Mouse (Mus musculus): ENCODE measurements around the gene Cyp4f39. TPM values are rescaled to one million over a fixed set of nuclear protein-coding genes. Genes with fewer than 3 reads are reported as not detected.

The Cyp4f39 gene
- polyA plus RNA-seq, 1 experiment from 2014 or later: 0.52 TPM

DNA sequence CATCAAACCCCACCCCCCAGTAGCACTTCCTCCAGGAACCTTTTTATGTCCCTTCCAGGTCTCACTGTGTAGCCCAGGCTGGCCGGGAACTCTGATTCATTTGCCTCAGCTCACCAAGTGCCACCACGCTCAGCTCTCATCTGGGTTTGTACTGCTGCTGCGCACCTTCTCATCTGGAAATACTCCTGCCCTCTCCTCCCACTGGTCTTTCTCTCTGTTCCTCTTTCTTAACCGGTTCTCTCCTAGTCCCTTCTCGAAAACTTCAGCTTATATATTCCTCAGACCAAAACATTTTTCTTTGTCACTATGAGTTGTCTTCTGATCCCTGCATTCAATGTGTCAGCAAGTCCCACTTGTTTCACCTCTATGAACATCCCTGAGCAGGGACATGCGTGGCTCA lies 9.3 kb upstream of the Cyp4f39 start:
- H3K36me3 ChIP-seq: no peaks in the 10 kb centered on the region
- H3K27me3 ChIP-seq (ENCODE audit: insufficient read depth, poor library complexity, severe bottlenecking): no peaks in the 10 kb centered on the region
- no peaks in the 10 kb centered on the region for H3K4me1 ChIP-seq (replicated peaks)
- no peak overlapping the region for H3K4me3 ChIP-seq
- 0 out of 2 replicates have a peak, but pooled peaks cover 9% of the 10 kb centered on the region for H3K9me3 ChIP-seq
- no peak overlapping the region for H3K27ac ChIP-seq
- no peak for DNase-seq (ENCODE audit: low spot score)
- WGBS: 81% methylated on average over 6 of the region's 6 CpGs

DNA sequence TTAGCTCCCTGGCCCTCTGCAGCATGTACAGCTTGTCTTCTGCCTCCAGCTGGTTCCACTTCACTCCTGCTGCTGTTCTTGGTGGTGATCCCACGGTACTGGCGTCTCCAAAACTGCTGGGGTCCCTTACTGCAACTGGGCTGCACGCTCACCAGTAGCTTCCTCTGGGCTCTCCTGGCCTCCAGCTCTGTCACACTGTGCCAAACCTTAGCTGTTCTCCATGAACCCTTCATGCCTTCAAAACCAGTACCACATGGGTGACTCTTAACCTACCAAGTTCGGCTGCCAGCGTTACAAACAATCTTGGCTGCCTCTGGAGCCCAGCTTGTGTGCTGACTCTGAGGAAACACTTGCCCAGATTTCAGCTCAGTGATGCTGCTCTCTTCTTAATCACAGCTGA lies 7.5 kb upstream of the Cyp4f39 start:
- DNase-seq (ENCODE audit: low spot score): no peak
- no peaks in the 10 kb centered on the region for H3K4me1 ChIP-seq (replicated peaks)
- no peaks in the 10 kb centered on the region for H3K36me3 ChIP-seq
- WGBS: 76% methylated on average over 5 of the region's 5 CpGs
- peaks cover 13% of the 10 kb centered on the region; the same call in 1 of the 2 replicates for H3K9me3 ChIP-seq
- no peaks in the 10 kb centered on the region for H3K27me3 ChIP-seq (ENCODE audit: insufficient read depth, poor library complexity, severe bottlenecking)
- H3K27ac ChIP-seq: no peak overlapping the region
- H3K4me3 ChIP-seq: no peak overlapping the region

DNA sequence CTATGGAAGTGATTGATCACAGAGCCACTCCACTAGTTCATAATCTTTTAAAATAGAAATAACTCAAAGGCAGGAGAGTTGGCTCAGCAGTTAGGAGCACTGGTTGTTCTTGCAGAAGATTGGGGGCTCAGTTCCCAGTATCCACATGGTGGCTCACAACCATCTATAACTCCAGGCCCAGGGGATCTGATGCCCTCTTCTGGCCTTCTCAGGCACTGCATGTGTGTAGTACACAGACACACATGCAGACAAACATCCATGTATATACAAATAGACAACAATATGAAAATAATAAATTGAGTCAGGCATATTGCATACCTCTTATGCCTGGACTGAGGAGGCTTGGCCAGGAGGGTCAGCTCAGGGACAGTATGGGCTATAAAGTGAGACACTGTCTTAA lies 5.3 kb upstream of the Cyp4f39 start:
- peaks cover 13% of the 10 kb centered on the region; the same call in 1 of the 2 replicates for H3K9me3 ChIP-seq
- no peak overlapping the region for H3K4me3 ChIP-seq
- peaks cover 5% of the 10 kb centered on the region; the same call in 1 of the 2 replicates for H3K27me3 ChIP-seq (ENCODE audit: insufficient read depth, poor library complexity, severe bottlenecking)
- H3K36me3 ChIP-seq: no peaks in the 10 kb centered on the region
- peaks cover under 1% of the 10 kb centered on the region; the same call in 1 of the 2 replicates for H3K4me1 ChIP-seq (replicated peaks)
- H3K27ac ChIP-seq: no peak overlapping the region
- DNase-seq (ENCODE audit: low spot score): no peak

DNA sequence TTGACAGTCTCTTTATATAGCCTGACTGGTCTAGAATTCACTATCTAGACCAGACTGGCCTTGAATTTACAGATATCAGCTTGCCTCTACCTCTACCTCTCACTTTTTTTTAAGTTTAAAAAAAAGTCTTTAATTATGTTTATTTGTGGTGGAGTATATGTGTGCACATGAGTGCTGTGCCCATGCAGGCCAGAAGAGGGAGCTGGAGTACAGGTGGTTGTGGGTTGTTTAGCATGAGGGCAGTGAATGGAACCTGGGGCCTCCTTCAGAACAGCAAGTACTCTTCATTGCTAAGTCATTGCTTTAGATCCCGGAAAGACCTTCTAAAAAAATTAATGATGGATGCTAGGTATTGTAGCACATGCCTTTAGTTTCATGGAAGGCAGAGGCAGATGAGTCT lies 3.5 kb upstream of the Cyp4f39 start:
- no peaks in the 10 kb centered on the region for H3K36me3 ChIP-seq
- whole genome bisulfite sequencing: 95% methylated on average over 1 of the region's 1 CpGs
- peaks cover 13% of the 10 kb centered on the region; the same call in 1 of the 2 replicates for H3K9me3 ChIP-seq
- H3K27me3 ChIP-seq (ENCODE audit: insufficient read depth, poor library complexity, severe bottlenecking): peaks cover 20% of the 10 kb centered on the region
- H3K4me1 ChIP-seq (replicated peaks): peaks cover 8% of the 10 kb centered on the region
- no peak for DNase-seq (ENCODE audit: low spot score)
- H3K27ac ChIP-seq: no peak overlapping the region
- H3K4me3 ChIP-seq: no peak overlapping the region

GRCm38 (mm10) chr17:32450844-32451537 lies 1.5 kb upstream of the Cyp4f39 start:
- Histone ChIP-seq H3K4me3 (no peak overlapping the region), H3K27ac (no peak overlapping the region), H3K27me3 (ENCODE audit: insufficient read depth, poor library complexity, severe bottlenecking) (peaks cover 23% of the 10 kb centered on the region), H3K9me3 (peaks cover 13% of the 10 kb centered on the region; the same call in 1 of the 2 replicates), H3K36me3 (no peaks in the 10 kb centered on the region), H3K4me1 (replicated peaks) (peaks cover 8% of the 10 kb centered on the region)
- no peak for DNase-seq (ENCODE audit: low spot score)
- WGBS: 43% methylated on average over 2 of the region's 2 CpGs

DNA sequence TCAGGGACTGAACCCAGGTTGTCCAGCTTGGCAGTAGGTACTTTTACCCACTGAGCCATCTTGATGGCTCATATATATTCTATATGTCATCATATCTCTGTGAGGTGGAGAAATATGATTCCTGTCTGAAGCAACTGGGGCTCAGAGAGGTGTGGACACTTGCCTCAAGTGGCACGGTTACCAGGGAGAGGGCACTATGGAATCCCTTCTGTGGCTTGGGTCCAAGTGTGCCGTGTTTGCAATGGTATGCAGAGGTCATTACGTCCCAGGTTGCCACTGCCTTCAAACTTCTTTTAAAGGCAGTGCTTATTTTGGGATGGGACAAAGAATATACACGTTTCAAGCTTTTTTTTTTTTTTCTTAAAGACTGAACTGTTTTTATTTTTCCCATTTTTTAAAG lies 1.7 kb downstream of the Cyp4f39 start:
- H3K4me1 ChIP-seq (replicated peaks): peaks cover 8% of the 10 kb centered on the region
- no peak for DNase-seq (ENCODE audit: low spot score)
- H3K36me3 ChIP-seq: no peaks in the 10 kb centered on the region
- H3K27me3 ChIP-seq (ENCODE audit: insufficient read depth, poor library complexity, severe bottlenecking): peaks cover 23% of the 10 kb centered on the region
- 0 out of 2 replicates have a peak, but pooled peaks cover under 1% of the 10 kb centered on the region for H3K9me3 ChIP-seq
- H3K27ac ChIP-seq: no peak overlapping the region
- no peak overlapping the region for H3K4me3 ChIP-seq
- WGBS: 79% methylated on average over 4 of the region's 4 CpGs

- no peaks in the 10 kb centered on the region for H3K36me3 ChIP-seq
- no peaks in the 10 kb centered on the region for H3K9me3 ChIP-seq
- H3K27me3 ChIP-seq (ENCODE audit: insufficient read depth, poor library complexity, severe bottlenecking): peaks cover 23% of the 10 kb centered on the region
- 54% methylated on average over 2 of the region's 2 CpGs for WGBS
- peaks cover 8% of the 10 kb centered on the region for H3K4me1 ChIP-seq (replicated peaks)
- DNase-seq (ENCODE audit: low spot score): no peak
- no peak overlapping the region for H3K27ac ChIP-seq
- H3K4me3 ChIP-seq: no peak overlapping the region
Observed at GRCm38 (mm10) chr17:32454997-32455396, 2.5 kb downstream of the Cyp4f39 start.

- no peaks in the 10 kb centered on the region for H3K9me3 ChIP-seq
- H3K27ac ChIP-seq: no peak overlapping the region
- WGBS: 59% methylated on average over 7 of the region's 7 CpGs
Observed at GRCm38 (mm10) chr17:32468494-32468893, 16.0 kb downstream of the Cyp4f39 start.

GRCm38 (mm10) chr17:32470795-32471194 lies 18.3 kb downstream of the Cyp4f39 start:
- WGBS: 86% methylated on average over 4 of the region's 4 CpGs
- no peak for DNase-seq (ENCODE audit: low spot score)
- no peaks in the 10 kb centered on the region for H3K9me3 ChIP-seq
- H3K4me3 ChIP-seq: no peak overlapping the region
- no peaks in the 10 kb centered on the region for H3K36me3 ChIP-seq
- no peak overlapping the region for H3K27ac ChIP-seq
- H3K27me3 ChIP-seq (ENCODE audit: insufficient read depth, poor library complexity, severe bottlenecking): no peaks in the 10 kb centered on the region
- no peaks in the 10 kb centered on the region for H3K4me1 ChIP-seq (replicated peaks)

More at GRCm38 (mm10) chr17:32468494-32468893, 16.0 kb downstream of the Cyp4f39 start:
- Histone ChIP-seq H3K4me3 (no peak overlapping the region), H3K27me3 (ENCODE audit: insufficient read depth, poor library complexity, severe bottlenecking) (no peaks in the 10 kb centered on the region), H3K36me3 (no peaks in the 10 kb centered on the region), H3K4me1 (replicated peaks) (no peaks in the 10 kb centered on the region)
- no peak for DNase-seq (ENCODE audit: low spot score)

DNA sequence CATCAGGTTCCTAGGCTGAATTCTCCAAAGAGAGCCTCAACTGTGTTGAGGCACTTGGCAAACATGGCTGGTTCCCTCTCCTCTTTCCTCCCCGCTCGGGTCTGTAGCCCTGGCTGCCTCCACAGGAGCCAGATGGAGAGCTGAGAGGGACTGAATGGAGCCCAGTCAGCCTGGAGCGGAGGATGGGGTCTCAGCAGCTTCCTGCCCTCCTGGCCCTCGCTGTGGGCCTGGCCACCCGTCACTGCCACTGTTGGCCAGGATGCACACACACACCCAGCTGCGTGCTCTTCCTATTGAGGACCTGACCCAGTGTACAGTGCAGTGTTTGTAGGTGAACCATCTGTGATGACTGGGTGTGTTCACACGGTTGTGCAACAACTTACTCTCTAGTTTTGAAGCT lies 19.7 kb downstream of the Cyp4f39 start:
- H3K4me1 ChIP-seq (replicated peaks): no peaks in the 10 kb centered on the region
- H3K4me3 ChIP-seq: no peak overlapping the region
- 0 out of 2 replicates have a peak overlapping the region, but pooled peaks have one; percentile 35 for H3K27ac ChIP-seq
- no peaks in the 10 kb centered on the region for H3K9me3 ChIP-seq
- no peaks in the 10 kb centered on the region for H3K27me3 ChIP-seq (ENCODE audit: insufficient read depth, poor library complexity, severe bottlenecking)
- H3K36me3 ChIP-seq: no peaks in the 10 kb centered on the region
- WGBS: 66% methylated on average over 7 of the region's 7 CpGs
- DNase-seq (ENCODE audit: low spot score): no peak

DNA sequence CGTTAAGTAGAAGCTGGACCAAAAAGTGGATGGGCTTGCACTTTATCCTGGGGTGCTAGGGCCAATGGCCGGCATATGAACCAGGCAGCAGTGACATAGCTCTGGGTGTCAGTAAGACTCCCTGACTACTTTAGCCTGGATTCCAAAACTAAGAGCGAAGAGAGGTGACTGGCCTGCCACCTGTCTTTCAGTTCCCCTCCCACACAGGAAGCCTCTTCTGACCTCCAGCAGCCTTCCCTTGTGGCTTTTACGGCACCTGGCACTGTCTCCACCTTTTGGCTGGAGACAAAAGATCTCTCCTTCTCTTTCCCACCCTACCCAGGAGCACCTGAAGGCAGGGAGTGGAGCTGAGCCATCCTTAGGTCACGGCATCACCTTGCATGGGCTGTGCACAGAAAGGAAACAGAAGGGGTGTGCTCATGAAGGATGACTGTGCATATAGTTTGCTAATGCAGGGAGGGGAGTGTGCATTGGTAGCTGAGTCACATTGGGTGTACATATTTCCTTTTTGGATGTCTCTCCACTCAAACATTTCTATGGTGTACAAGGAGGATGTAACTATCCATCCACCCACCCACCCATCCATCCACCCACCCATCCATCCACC lies 22.5 kb downstream of the Cyp4f39 start:
- no peak overlapping the region for H3K27ac ChIP-seq
- H3K36me3 ChIP-seq: no peaks in the 10 kb centered on the region
- no peak overlapping the region for H3K4me3 ChIP-seq
- H3K9me3 ChIP-seq: no peaks in the 10 kb centered on the region
- 87% methylated on average over 5 of the region's 5 CpGs for WGBS
- H3K4me1 ChIP-seq (replicated peaks): no peaks in the 10 kb centered on the region; the same call in 1 of the 2 replicates
- DNase-seq (ENCODE audit: low spot score): no peak
- 0 out of 2 replicates have a peak, but pooled peaks cover 6% of the 10 kb centered on the region for H3K27me3 ChIP-seq (ENCODE audit: insufficient read depth, poor library complexity, severe bottlenecking)

GRCm38 (mm10) chr17:32477204-32477603 lies 24.7 kb downstream of the Cyp4f39 start:
- DNase-seq (ENCODE audit: low spot score): no peak
- no peak overlapping the region for H3K4me3 ChIP-seq
- WGBS: 96% methylated on average over 1 of the region's 1 CpGs
- H3K27me3 ChIP-seq (ENCODE audit: insufficient read depth, poor library complexity, severe bottlenecking): peaks cover 25% of the 10 kb centered on the region
- no peaks in the 10 kb centered on the region; the same call in 1 of the 2 replicates for H3K4me1 ChIP-seq (replicated peaks)
- no peaks in the 10 kb centered on the region for H3K36me3 ChIP-seq
- H3K9me3 ChIP-seq: no peaks in the 10 kb centered on the region
- H3K27ac ChIP-seq: no peak overlapping the region

- DNase-seq (ENCODE audit: low spot score): no peak
- H3K4me3 ChIP-seq: no peak overlapping the region
- H3K27me3 ChIP-seq (ENCODE audit: insufficient read depth, poor library complexity, severe bottlenecking): peaks cover 36% of the 10 kb centered on the region
- WGBS: 68% methylated on average over 2 of the region's 2 CpGs
- peaks cover 4% of the 10 kb centered on the region; the same call in 1 of the 2 replicates for H3K4me1 ChIP-seq (replicated peaks)
- no peaks in the 10 kb centered on the region for H3K36me3 ChIP-seq
- H3K27ac ChIP-seq: no peak overlapping the region
- H3K9me3 ChIP-seq: no peaks in the 10 kb centered on the region
Observed at GRCm38 (mm10) chr17:32478727-32479126, 26.2 kb downstream of the Cyp4f39 start.

Measured in hindbrain, embryonic 10.5 days (tissue).